Mouse (Mus musculus) lung, adult 2 months (tissue): ENCODE measurements at regions not wholly inside any gene's neighbourhood (a gene's known extent, or its start where the extent isn't known, plus 50 kb on each side); places are given as distances from the start of the nearest gene placed in this dataset.

Experiments
- DNase-seq: peaks from one replicate; pipeline ENCODE4 v3.0.0; 2022
- H3K4me1 ChIP-seq: fragments of 200-500 bp; 2 replicates; pipeline ENCODE4 v1.6.1; 2011; ENCODE audit warnings: low read length; ENCODE audit not compliant: control insufficient read depth, insufficient read depth
- H3K4me3 ChIP-seq: fragments of 200-500 bp; replicated peaks from 2 replicates; pipeline ENCODE3; 2011; ENCODE audit warnings: low read depth, mild to moderate bottlenecking, control low read depth, low read length; ENCODE audit errors: extremely low read depth
- CTCF ChIP-seq: fragments of 200-500 bp; IDR thresholded peaks from 2 replicates; pipeline ENCODE4 v1.5.1; 2011; ENCODE audit warnings: mild to moderate bottlenecking, low read length, control low read depth; ENCODE audit not compliant: insufficient read depth
- POLR2A ChIP-seq: fragments of 200-500 bp; IDR thresholded peaks from 2 replicates; pipeline ENCODE4 v1.6.1; 2011; ENCODE audit warnings: low read depth, mild to moderate bottlenecking, control low read depth, low read length, borderline replicate concordance; ENCODE audit errors: extremely low read depth
- WGBS: fragments of 180-500 bp; shearing (Covaris S2); methylation state at CpG from one replicate; pipeline ENCODE4 v1.1.7; 2018; 5-methylcytosine and 5-hydroxymethylcytosine counted together

DNA sequence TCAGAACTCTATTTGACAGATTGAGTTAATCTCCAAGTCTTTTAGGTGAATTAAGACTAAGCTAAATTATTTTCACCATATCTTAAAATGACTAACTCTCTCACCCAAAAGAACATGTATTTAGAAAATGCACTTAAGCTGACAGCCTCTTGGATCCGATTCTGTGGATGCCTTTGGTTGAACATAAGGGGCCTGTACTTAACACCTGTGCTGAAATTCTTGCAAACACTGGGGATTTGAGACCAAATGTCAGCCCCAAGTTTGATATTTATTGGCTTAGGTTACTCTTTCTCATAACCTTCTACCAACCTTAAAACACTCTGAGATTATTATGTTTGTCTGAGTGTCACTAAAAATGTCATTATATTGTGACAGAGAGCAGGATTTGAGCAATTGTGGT is 126.6 kb upstream of the C9orf72 start:
- 48% methylated on average over 1 of the region's 1 CpGs for whole genome bisulfite sequencing
- TF ChIP-seq CTCF (no peak), POLR2A (no peak)
- no peak for DNase-seq
- Histone ChIP-seq H3K4me1 (no peaks in the 10 kb centered on the region), H3K4me3 (no peak overlapping the region)

DNA sequence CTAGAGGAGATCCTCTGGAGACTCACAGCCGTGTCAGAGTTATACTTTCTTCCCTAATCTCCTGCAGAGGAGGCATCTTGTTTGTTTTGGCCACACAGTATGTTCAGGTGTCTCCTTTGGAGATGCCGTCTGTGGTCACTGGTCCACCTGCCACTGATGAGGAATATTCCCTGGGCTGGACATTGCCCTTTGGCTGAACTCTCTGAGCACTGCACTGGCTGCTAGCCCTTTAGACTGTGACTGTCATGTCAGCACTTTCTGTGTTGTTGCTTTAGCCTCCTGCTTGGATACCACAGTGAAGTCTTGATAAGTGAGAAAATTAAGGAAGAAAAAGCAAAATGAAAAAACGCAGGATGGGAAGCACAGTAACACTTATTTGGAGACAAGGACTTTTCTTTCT is 124.5 kb upstream of the C9orf72 start:
- no peak overlapping the region for H3K4me3 ChIP-seq
- DNase-seq, result no peak
- 51% methylated on average over 3 of the region's 3 CpGs for WGBS
- TF ChIP-seq CTCF (no peak), POLR2A (no peak)
- H3K4me1 ChIP-seq, result no peaks in the 10 kb centered on the region

DNA sequence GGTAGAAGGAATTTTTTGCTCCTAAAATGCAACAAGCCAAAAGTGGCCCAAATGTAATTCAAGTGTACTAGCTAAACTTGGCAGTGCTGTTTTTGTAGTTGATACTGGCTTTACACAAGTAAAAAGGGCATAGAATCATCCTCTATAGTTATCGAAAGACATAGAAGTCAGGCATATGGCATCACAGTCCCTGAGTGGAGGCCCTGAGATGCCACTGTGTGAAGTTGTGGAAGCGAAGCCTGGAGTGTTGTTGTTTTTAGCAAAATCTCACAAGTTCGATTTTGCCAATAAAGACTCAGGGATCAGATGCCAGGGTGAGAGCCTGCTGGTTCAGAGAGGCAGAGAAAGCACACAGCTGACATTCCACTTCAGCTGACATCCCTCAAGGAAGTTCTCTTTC is 121.6 kb upstream of the C9orf72 start:
- 85% methylated on average over 3 of the region's 3 CpGs for WGBS
- H3K4me1 ChIP-seq, result no peaks in the 10 kb centered on the region
- TF ChIP-seq POLR2A, result no peak
- TF ChIP-seq CTCF, result no peak
- no peak for DNase-seq
- no peak overlapping the region for H3K4me3 ChIP-seq

DNA sequence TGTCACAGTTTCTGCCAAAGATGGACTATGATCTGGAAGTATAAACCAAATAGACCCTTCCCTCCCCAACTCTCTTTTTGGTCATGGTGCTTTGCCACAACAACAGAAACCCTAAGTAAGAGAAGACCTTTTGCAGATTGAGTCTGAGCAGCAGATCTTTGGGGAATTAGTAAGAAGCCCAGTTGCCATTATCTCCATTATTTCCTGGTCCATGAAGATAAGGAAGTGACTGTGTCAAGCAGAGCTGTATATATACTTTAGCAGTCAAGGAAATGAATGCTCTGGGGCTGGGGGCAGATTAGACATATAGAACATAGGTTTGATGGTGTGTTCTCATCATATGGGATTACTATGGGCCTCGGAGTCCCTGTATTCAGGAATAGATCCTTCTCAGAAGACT is 117.8 kb upstream of the C9orf72 start:
- Histone ChIP-seq H3K4me3 (no peak overlapping the region), H3K4me1 (no peaks in the 10 kb centered on the region)
- no peak for DNase-seq
- no peak for TF ChIP-seq POLR2A
- no peak for TF ChIP-seq CTCF
- 67% methylated on average over 1 of the region's 1 CpGs for WGBS

DNA sequence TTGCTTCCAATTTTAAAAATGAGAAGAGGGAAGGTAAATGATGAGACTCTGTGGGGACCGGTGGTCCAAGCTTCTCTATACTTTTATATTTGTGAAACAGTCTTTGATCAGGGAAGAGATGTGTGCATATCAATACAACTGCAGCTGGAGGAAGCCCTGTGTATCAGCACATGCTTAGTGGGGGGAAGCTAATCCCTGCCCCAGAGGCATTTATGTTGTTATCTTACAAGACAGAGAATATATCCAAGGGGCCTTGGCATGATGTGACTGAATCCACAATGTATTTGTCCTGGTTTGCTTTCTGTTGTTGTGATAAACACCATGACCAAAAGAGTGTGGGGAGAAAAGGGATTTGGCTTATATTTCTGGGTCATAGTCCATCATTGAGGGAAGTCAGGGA is 105.2 kb upstream of the C9orf72 start:
- Histone ChIP-seq H3K4me3 (no peak overlapping the region), H3K4me1 (no peaks in the 10 kb centered on the region)
- TF ChIP-seq CTCF (no peak), POLR2A (no peak)
- no peak for DNase-seq
- WGBS, result 91% methylated on average over 1 of the region's 1 CpGs

DNA sequence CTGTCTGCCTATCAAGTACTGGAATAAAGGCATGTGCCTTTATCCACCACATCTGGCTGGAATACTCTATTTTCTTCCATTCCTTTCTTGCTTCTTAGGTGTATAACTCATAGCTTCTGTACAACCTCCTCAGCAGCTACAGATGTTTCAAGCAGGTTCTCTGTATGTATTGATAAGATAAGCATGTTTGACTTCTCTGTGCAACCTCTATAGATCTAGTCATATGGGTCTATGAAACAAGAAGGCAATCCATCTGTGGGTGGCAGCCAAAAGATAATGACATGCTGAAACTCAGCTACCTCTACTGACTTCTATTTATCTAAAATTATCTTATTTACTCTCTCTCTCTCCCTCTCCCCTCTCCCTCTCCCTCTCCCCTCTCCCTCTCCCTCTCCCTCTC is 99.3 kb upstream of the C9orf72 start:
- no peaks in the 10 kb centered on the region for H3K4me1 ChIP-seq
- TF ChIP-seq POLR2A, result no peak
- no peak for TF ChIP-seq CTCF
- DNase-seq, result no peak

DNA sequence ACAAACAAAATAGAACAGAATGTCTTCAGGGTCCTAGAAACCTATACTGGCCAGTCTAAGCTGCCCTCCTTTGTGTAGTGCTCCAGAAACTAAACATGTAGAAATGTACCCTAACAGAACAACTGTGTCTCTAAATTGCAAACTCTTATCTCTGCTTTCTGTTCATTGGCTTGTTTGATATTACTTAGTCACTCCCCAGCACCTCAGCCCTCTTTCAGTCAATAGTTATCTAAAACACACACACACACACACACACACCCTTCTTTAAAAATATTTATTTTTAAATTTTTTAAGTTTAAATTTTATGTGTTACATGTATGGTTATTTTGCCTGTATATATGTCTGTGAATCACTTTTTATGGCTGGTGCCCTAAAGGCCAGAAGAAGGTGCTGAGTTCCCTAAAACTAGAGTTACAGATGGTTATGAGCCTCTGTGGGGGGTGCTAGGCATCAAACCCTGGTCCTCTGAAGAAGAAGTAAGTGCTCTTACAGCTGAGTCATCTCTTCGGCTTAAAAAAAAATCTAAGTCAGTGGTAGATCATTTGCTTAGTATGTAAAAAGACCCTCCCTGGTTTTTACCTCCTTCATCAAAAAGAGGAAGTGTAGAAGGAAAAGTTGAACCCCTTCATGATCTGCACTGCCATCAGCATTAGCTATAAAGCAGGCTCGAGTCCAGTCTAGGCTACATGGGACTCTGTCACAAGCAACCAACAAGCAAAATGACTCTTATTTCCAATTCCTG is 96.6 kb upstream of the C9orf72 start:
- 78% methylated on average over 2 of the region's 2 CpGs for WGBS
- TF ChIP-seq POLR2A, result no peak
- TF ChIP-seq CTCF, result no peak
- H3K4me1 ChIP-seq, result no peaks in the 10 kb centered on the region
- DNase-seq, result no peak
- no peak overlapping the region for H3K4me3 ChIP-seq

More for the DNA sequence above, 99.3 kb upstream of the C9orf72 start:
- no peak overlapping the region for H3K4me3 ChIP-seq

DNA sequence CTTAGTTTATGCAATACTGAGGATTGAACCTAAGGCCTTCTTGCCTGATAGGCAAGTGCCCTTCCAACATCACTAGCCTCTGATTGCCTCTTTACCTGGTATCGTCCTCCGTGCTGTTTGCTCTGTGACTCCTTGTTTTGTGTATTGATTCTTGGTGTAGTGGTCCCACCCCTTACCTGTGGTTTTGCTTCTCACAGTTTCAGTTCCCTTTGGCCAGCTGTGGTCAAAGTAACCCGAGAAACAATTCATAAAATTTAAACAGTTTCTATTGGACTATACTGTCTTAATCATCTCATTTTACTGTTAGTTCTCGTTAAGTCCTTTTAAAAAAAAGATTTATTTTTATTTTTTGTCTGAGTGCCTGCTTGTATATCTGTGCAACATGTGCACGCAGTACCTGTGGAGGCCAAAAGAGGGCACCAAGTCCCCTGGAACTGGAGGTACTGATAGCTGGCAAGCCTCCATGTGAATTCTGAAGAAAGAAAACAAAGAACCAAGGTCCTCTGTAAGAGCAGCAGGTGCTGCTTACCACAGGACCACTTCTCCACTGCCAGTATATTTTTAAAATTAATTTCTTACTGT is 84.5 kb upstream of the C9orf72 start:
- no peak for DNase-seq
- no peak overlapping the region for H3K4me3 ChIP-seq
- TF ChIP-seq POLR2A (no peak), CTCF (peak; percentile 31; the same call in 1 of the 2 replicates)
- H3K4me1 ChIP-seq, result no peaks in the 10 kb centered on the region
- 57% methylated on average over 5 of the region's 5 CpGs for WGBS

DNA sequence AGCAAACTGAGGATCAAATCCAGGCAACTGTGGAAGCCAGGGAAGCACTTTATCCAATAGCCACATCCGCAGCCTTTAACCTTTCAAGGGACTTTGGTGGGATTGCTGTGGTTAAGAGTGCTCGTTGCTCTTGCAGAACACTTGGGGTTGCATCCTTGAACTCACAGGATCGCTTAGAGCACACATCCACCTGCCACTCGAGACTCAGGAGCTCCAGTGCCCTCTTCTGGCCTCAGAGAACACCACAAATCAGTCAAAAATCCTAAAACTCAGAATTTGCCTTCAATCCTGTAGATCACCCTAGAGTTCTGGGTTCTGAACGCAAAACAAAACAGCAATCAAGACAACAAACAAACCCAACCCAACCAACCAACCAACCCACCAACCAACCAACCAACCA is 82.2 kb upstream of the C9orf72 start:
- 58% methylated on average over 5 of the region's 5 CpGs for WGBS

DNA sequence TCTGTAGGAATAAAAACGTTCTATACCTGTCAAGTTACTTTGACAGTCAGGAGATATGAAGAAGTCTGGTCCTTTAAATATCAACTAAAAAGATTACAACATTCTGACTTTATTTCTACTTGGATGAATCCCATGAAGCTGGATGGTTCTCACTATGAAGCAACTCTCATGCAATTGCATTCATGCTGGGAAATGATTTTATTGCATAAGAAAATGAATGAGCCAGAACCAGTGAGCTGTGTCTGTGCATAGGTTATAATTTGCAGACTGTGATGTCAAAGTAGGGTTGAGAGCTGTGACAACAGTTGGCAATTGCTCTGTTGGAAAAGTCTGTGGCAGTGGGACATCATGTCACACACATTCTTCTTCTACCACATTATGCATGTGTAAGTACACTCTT is 79.2 kb upstream of the C9orf72 start:
- Histone ChIP-seq H3K4me3 (no peak overlapping the region), H3K4me1 (no peaks in the 10 kb centered on the region)
- TF ChIP-seq CTCF (no peak), POLR2A (no peak)
- 50% methylated on average over 1 of the region's 1 CpGs for WGBS
- no peak for DNase-seq

More for the DNA sequence above, 82.2 kb upstream of the C9orf72 start:
- TF ChIP-seq POLR2A (no peak), CTCF (no peak)
- DNase-seq, result no peak
- H3K4me3 ChIP-seq, result no peak overlapping the region
- no peaks in the 10 kb centered on the region for H3K4me1 ChIP-seq
